Mouse (Mus musculus): ENCODE measurements around the gene Dmrtc2.
"Not testable (repeated sequence)": the region's sequence is repeated elsewhere in the genome, so short reads cannot be mapped to it uniquely, and the experiment has no call there.

DNA sequence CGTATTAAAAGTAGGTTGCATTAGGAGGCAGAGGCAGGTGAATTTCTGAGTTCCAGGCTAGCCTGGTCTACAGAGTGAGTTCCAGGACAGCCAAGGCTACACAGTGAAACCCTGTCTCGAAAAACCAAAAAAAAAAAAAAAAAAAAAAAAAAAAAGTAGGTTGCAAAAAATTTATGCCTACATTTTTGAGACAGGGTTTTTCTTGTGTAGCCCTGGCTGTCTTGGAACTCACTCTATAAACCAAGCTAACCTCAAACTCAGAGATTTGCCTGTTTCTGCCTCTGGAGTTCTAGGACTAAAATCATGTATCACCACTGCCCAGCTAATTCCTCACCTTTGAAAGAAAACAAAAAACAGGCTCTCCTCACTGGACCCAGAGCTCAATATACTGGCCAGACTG, 25.9 kb downstream of the Dmrtc2 start:
- TF ChIP-seq CTCF, EP300 (IDR thresholded peaks at IDR 0.05; ENCODE audit: low read depth): not testable (repeated sequence)

Measured in heart, postnatal 0 days (tissue).